Mouse (Mus musculus) kidney, adult 2 months (tissue): ENCODE measurements around the gene Unk.

Experiments
- CTCF ChIP-seq: fragments of 200-500 bp; conservative IDR thresholded peaks from 2 replicates; pipeline ENCODE4 v1.5.1; 2011; ENCODE audit warnings: low read depth, mild to moderate bottlenecking, control low read depth, low read length, moderate library complexity, mixed read lengths; ENCODE audit not compliant: insufficient read depth, insufficient read length
- POLR2A ChIP-seq: fragments of 200-500 bp; IDR thresholded peaks from one replicate; pipeline ENCODE4 v1.6.1; 2011; ENCODE audit warnings: low read depth, low read length, control low read depth

GRCm38 (mm10) chr11:116105065-116105464 is 74.9 kb downstream of the Unk start:
- no peak for TF ChIP-seq CTCF
- TF ChIP-seq POLR2A: no peak
